ENCODE assay signal across 8 mouse cellular contexts in the genomic region with DNA sequence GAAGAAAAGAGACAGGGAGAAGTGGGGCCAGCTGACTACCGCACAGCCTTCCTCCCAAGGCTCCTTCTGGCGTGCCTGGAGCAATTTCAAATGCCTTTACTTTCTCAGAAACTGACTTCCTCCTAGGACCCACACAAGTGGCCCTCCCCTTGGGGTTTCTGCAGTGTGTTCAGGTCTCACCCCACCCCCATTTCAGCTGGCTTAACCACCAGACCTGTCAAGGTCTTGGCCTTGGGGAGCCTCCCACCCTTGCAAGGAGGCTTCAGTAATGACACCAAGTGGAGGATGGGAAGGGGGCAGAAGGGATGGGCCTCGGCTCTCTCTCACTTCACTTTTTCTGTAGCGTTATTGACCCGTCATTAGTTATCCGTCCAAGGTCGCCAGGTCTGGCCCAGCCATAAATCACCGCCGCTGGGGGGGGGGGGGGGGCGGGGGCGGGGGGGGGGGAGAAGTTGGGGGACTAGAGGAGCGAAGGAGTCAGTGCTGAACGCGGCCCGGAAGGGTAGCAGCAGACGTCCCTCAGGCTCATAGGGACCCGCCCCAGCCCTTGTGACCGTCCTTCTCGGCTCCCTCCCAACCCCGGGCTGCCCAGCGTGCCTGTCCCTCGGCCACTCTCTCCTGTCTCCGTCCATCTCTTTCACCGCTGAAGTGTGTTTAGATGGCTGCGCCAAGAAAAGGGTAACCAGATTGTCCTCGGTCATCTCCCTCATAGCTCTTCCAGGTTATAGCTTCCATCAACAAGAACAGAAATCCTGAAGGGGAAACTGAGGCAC. TPM values are rescaled to one million over a fixed set of nuclear protein-coding genes. Genes with fewer than 3 reads are reported as not detected.
DNase-seq lines count a peak whose midpoint lies in the region; ATAC-seq and TF ChIP-seq lines count a peak whose summit lies in the region.

No protein-coding gene starts in this region.

- TF ChIP-seq POLR2A in bone marrow macrophage, adult 2 months (IDR thresholded peaks at IDR 0.05; ENCODE audit: borderline replicate concordance, low read depth, low read length): no peak
- no peak for TF ChIP-seq POLR2A in olfactory bulb, adult 2 months (IDR thresholded peaks at IDR 0.05; ENCODE audit: insufficient read depth, low read depth, low read length)

- under 1% methylated on average over 20 of the region's 26 CpGs for WGBS in lung, embryonic 14.5 days
- 2% methylated on average over 22 of the region's 26 CpGs for WGBS in liver, postnatal 0 days (ENCODE audit: insufficient replicate concordance)
- WGBS in olfactory bulb, adult 2 months: 3% methylated on average over 21 of the region's 26 CpGs

- peak; percentile 27 for DNase-seq in lung, embryonic 14.5 days
- no peak for DNase-seq in lung, postnatal 25 days (ENCODE audit: low spot score)
- peak; percentile 25 to 34 for DNase-seq in heart, postnatal 14 days
- DNase-seq in liver, postnatal 0 days: peak; percentile 49
- no peak for DNase-seq in frontal cortex, adult 2 months (ENCODE audit: extremely low spot score in 1 of 2, low spot score in 1 of 2)
- DNase-seq in left cerebral cortex, postnatal 4 days: no peak

- TF ChIP-seq EP300 in liver, postnatal 0 days (IDR thresholded peaks at IDR 0.05; ENCODE audit: low read depth): no peak

- H3K4me1 ChIP-seq in lung, embryonic 14.5 days (ENCODE audit: insufficient read depth): peaks cover 2% of the 10 kb centered on the region; the same call in 1 of the 2 replicates
- peaks cover 5% of the 10 kb centered on the region for H3K4me1 ChIP-seq in bone marrow macrophage, adult 2 months (ENCODE audit: control insufficient read depth, insufficient read depth, low read length)
- H3K4me1 ChIP-seq in liver, postnatal 0 days (ENCODE audit: insufficient read depth): peaks cover 14% of the 10 kb centered on the region
- peaks cover 26% of the 10 kb centered on the region for H3K4me1 ChIP-seq in olfactory bulb, adult 2 months (ENCODE audit: control insufficient read depth, insufficient read depth, low read length)

- intact Hi-C loops in heart, postnatal 14 days (cut with DNase I): loop anchor here (5.0 kb wide), 3 partner anchors 57 to 237 kb away; no protein-coding TSS in a partner anchor
- intact Hi-C loops in left cerebral cortex, postnatal 4 days (cut with DNase I): loop anchor here (2.0 to 10.0 kb wide), 2 partner anchors 80 to 324 kb away; no protein-coding TSS in a partner anchor

- no peak for TF ChIP-seq CTCF in lung, embryonic 14.5 days (IDR thresholded peaks at IDR 0.05; ENCODE audit: low read depth)
- TF ChIP-seq CTCF in bone marrow macrophage, adult 2 months (IDR thresholded peaks at IDR 0.05; ENCODE audit: low read depth, low read length): no peak
- TF ChIP-seq CTCF in liver, postnatal 0 days (IDR thresholded peaks at IDR 0.05; ENCODE audit: low read depth): no peak
- TF ChIP-seq CTCF in olfactory bulb, adult 2 months (IDR thresholded peaks at IDR 0.05; ENCODE audit: insufficient read depth, low read depth, low read length): 0 out of 2 replicates have a peak, but pooled peaks have one; percentile 9

- H3K36me3 ChIP-seq in lung, embryonic 14.5 days (ENCODE audit: insufficient read depth): no peaks in the 10 kb centered on the region
- H3K36me3 ChIP-seq in liver, postnatal 0 days (replicated peaks; ENCODE audit: insufficient read depth, low read length): no peaks in the 10 kb centered on the region

- H3K9me3 ChIP-seq in lung, embryonic 14.5 days (ENCODE audit: low read depth, low read length): no peaks in the 10 kb centered on the region
- H3K9me3 ChIP-seq in liver, postnatal 0 days (ENCODE audit: low read length): no peaks in the 10 kb centered on the region

- peak overlapping the region; percentile 31 for H3K4me3 ChIP-seq in lung, embryonic 14.5 days (ENCODE audit: low read depth, low read length)
- H3K4me3 ChIP-seq in bone marrow macrophage, adult 2 months (ENCODE audit: insufficient read depth, low read length): peak overlapping the region; percentile 71
- H3K4me3 ChIP-seq in liver, postnatal 0 days (ENCODE audit: low read depth, low read length): peak overlapping the region; percentile 43
- peak overlapping the region; percentile 28 for H3K4me3 ChIP-seq in olfactory bulb, adult 2 months (ENCODE audit: insufficient read depth, low read depth, low read length)

- no peak overlapping the region; the same call in 1 of the 2 replicates for H3K9ac ChIP-seq in lung, embryonic 14.5 days
- peak overlapping the region; percentile 18; the same call in 1 of the 2 replicates for H3K9ac ChIP-seq in liver, postnatal 0 days (replicated peaks)

- H3K4me2 ChIP-seq in lung, embryonic 14.5 days: peak overlapping the region; percentile 73
- H3K4me2 ChIP-seq in liver, postnatal 0 days (ENCODE audit: low read depth, low read length): peak overlapping the region; percentile 86

- peaks cover 52% of the 10 kb centered on the region for H3K27me3 ChIP-seq in lung, embryonic 14.5 days (ENCODE audit: insufficient read depth, low read length)
- peaks cover 25% of the 10 kb centered on the region for H3K27me3 ChIP-seq in liver, postnatal 0 days (ENCODE audit: insufficient read depth, low read length)

- H3K27ac ChIP-seq in lung, embryonic 14.5 days (ENCODE audit: low read depth): no peak overlapping the region
- H3K27ac ChIP-seq in bone marrow macrophage, adult 2 months (ENCODE audit: insufficient read depth, low read depth, low read length): no peak overlapping the region
- H3K27ac ChIP-seq in liver, postnatal 0 days (ENCODE audit: low read depth): no peak overlapping the region
- H3K27ac ChIP-seq in olfactory bulb, adult 2 months (ENCODE audit: insufficient read depth, low read depth, low read length): no peak overlapping the region

- ATAC-seq in lung, embryonic 14.5 days (ENCODE audit: insufficient read depth): peak; percentile 39; the same call in 1 of the 2 replicates
- ATAC-seq in liver, postnatal 0 days: peak; percentile 33; the same call in 1 of the 2 replicates

RNA-seq across cellular contexts. Expression of a gene that starts 16.0 kb away (rescaled TPM):
- 15.9 and 18.3 TPM in 2 replicates for polyA plus RNA-seq in lung, embryonic 14.5 days (2014; fragmentation: Nextera tagmentation; extraction: Ambion mirVana)
- polyA plus RNA-seq in bone marrow macrophage, adult 2 months (2012; ENCODE audit: insufficient read depth, insufficient read length, missing spikeins): 9.3 and 10.1 TPM in 2 replicates
- 1 to 10 TPM; 8.6 to 8.7 TPM for total RNA-seq in heart, postnatal 14 days (2021)
- 3.1 and 3.4 TPM in 2 replicates for polyA plus RNA-seq in liver, postnatal 0 days (2015; fragmentation: Nextera tagmentation; extraction: Ambion mirVana)
- polyA plus RNA-seq in olfactory bulb, adult 2 months (2012; ENCODE audit: insufficient read depth, insufficient read length, low replicate concordance, missing spikeins): not detected in 2 replicates
- polyA plus RNA-seq in frontal cortex, adult 2 months (2012; rRNA removed): 8.9 and 10.7 TPM in 2 replicates
- 1 to 10 TPM; 5.5 to 6.6 TPM for total RNA-seq in left cerebral cortex, postnatal 4 days (2021)

RNA-seq across cellular contexts. Expression of a gene that starts 16.1 kb away (rescaled TPM):
- 48.0 and 56.7 TPM in 2 replicates for polyA plus RNA-seq in lung, embryonic 14.5 days (2014; fragmentation: Nextera tagmentation; extraction: Ambion mirVana)
- 35.3 and 36.0 TPM in 2 replicates for polyA plus RNA-seq in bone marrow macrophage, adult 2 months (2012; ENCODE audit: insufficient read depth, insufficient read length, missing spikeins)
- total RNA-seq in heart, postnatal 14 days (2021): 10 to 100 TPM; 17.1 to 20.0 TPM
- 12.8 and 13.1 TPM in 2 replicates for polyA plus RNA-seq in liver, postnatal 0 days (2015; fragmentation: Nextera tagmentation; extraction: Ambion mirVana)
- polyA plus RNA-seq in olfactory bulb, adult 2 months (2012; ENCODE audit: insufficient read depth, insufficient read length, low replicate concordance, missing spikeins): not detected in 2 replicates
- 51.8 and 52.6 TPM in 2 replicates for polyA plus RNA-seq in frontal cortex, adult 2 months (2012; rRNA removed)
- total RNA-seq in left cerebral cortex, postnatal 4 days (2021): 10 to 100 TPM; 34.9 to 41.2 TPM

Comparison
In these comparisons a context has a peak if more than half of its experiments do, and no peak if none do; other contexts are left out.
1. DNase-seq: peak in lung, embryonic 14.5 days (single experiment), heart, postnatal 14 days (2 of 2) and liver, postnatal 0 days (single experiment); none in lung, postnatal 25 days (single experiment), frontal cortex, adult 2 months (0 of 2) and left cerebral cortex, postnatal 4 days (single experiment).
2. RNA of a gene that starts 16.1 kb away (polyA plus RNA-seq): 51.8 to 52.6 TPM in frontal cortex, adult 2 months, 48.0 to 56.7 TPM in lung, embryonic 14.5 days, 35.3 to 36.0 TPM in bone marrow macrophage, adult 2 months and 12.8 to 13.1 TPM in liver, postnatal 0 days; not detected in olfactory bulb, adult 2 months; every median in the first group is over 10 times any median in the second.
3. Peak in every context shown above with its lines, with median percentiles within 50 percentile points of each other: H3K4me3 ChIP-seq.